Mouse (Mus musculus) ES-E14 (cell line): ENCODE results near the gene H3f3a. TPM values are rescaled to one million over a fixed set of nuclear protein-coding genes. Genes with fewer than 3 reads are reported as not detected.

Experiments used
- DNase-seq: peaks from one replicate; pipeline ENCODE4 v3.0.0-alpha.2; 2013; ENCODE audit warnings: low read depth, low spot score
- H3K27ac ChIP-seq: 2 replicates; pipeline ENCODE4 v1.5.1; 2012; ENCODE audit warnings: low read depth, mild to moderate bottlenecking, low read length, moderate library complexity, mixed read lengths; ENCODE audit not compliant: poor library complexity, insufficient read depth, severe bottlenecking
- H3K36me3 ChIP-seq: 2 replicates; pipeline ENCODE4 v1.6.1; 2012; ENCODE audit warnings: mild to moderate bottlenecking, low read length, moderate library complexity, mixed read lengths; ENCODE audit not compliant: control insufficient read depth, poor library complexity, insufficient read depth, severe bottlenecking
- H3K4me1 ChIP-seq, 2 experiments: fragments of 150-350 bp in 1 of 2; sonication (generic) in 1 of 2; 2 replicates each; pipeline ENCODE4 v1.6.1; 2012; ENCODE audit warnings: low read length in 2 of 2, mild to moderate bottlenecking in 1 of 2, mixed read lengths in 1 of 2; ENCODE audit not compliant: control insufficient read depth in 2 of 2, insufficient read depth in 2 of 2, poor library complexity in 1 of 2
- H3K4me3 ChIP-seq, 2 experiments: fragments of 150-350 bp in 1 of 2; sonication (generic) in 1 of 2; 2 replicates each; pipeline ENCODE4 v1.5.1; 2012; ENCODE audit warnings: low read length in 2 of 2, low read depth in 1 of 2, mild to moderate bottlenecking in 1 of 2, mixed read lengths in 1 of 2; ENCODE audit not compliant: insufficient read depth in 1 of 2, poor library complexity in 1 of 2, severe bottlenecking in 1 of 2
- H3K9ac ChIP-seq: 2 replicates; pipeline ENCODE4 v1.6.1; 2012; ENCODE audit warnings: low read depth, mild to moderate bottlenecking, low read length, mixed read lengths; ENCODE audit not compliant: poor library complexity, insufficient read depth, severe bottlenecking
- H3K9me3 ChIP-seq: fragments of 150-350 bp; sonication (generic); 2 replicates; pipeline ENCODE4 v1.6.1; 2012; ENCODE audit warnings: low read depth, mild to moderate bottlenecking, low read length; ENCODE audit not compliant: control insufficient read depth, insufficient read depth
- CHD2 ChIP-seq: IDR thresholded peaks from 2 replicates; pipeline ENCODE4 v1.6.1; 2014; ENCODE audit warnings: mild to moderate bottlenecking, low read depth, low read length, inconsistent platforms
- HCFC1 ChIP-seq: IDR thresholded peaks from 2 replicates; pipeline ENCODE4 v1.6.1; 2012; ENCODE audit warnings: low read length, inconsistent platforms, borderline replicate concordance; ENCODE audit not compliant: insufficient read depth
- MAFK ChIP-seq: IDR thresholded peaks from 2 replicates; pipeline ENCODE4 v1.6.1; 2014; ENCODE audit warnings: mild to moderate bottlenecking, low read depth, low read length, inconsistent platforms; ENCODE audit not compliant: insufficient read depth
- ZC3H11A ChIP-seq: IDR thresholded peaks from 2 replicates; pipeline ENCODE4 v1.6.1; 2012; ENCODE audit warnings: low read depth, mild to moderate bottlenecking, inconsistent platforms, low read length, borderline replicate concordance
- ZNF384 ChIP-seq: IDR thresholded peaks from 2 replicates; pipeline ENCODE4 v1.6.1; 2012; ENCODE audit warnings: low read depth, low read length, inconsistent platforms
- in situ Hi-C, 2 experiments: fragments of 600-800 bp; cut with MboI; formaldehyde crosslinking; loops; one replicate each; pipeline ENCODE4 v1.15.1; 2025; ENCODE audit warnings: low sequenced_read_pairs in 2 of 2, inconsistent platforms in 1 of 2; ENCODE audit not compliant: unreplicated experiment in 2 of 2
- total RNA-seq: library from RNA; depleted of rRNA; stranded (reverse); fragments of 300-350 nt; gene quantifications from 2 replicates; pipeline ENCODE4 v1.2.3, GENCODE M21; 2012

H3f3a gene
- total RNA-seq, 1 experiment, result 657 TPM

- Histone ChIP-seq H3K9ac (no peak overlapping the region), H3K9me3 (no peaks in the 10 kb centered on the region), H3K4me3 (no peak overlapping the region), H3K4me1 (no peaks in the 10 kb centered on the region), H3K36me3 (no peaks in the 10 kb centered on the region), H3K27ac (no peak overlapping the region)
- DNase-seq, result no peak
- TF ChIP-seq ZNF384, result no peak
- no peak for TF ChIP-seq MAFK
- no peak for TF ChIP-seq ZC3H11A
- TF ChIP-seq HCFC1, result no peak
- no peak for TF ChIP-seq CHD2
- in situ Hi-C loops, result no loop called here
Measured at GRCm38 (mm10) chr1:180835273-180836015, 21.7 kb upstream of the H3f3a start.

- TF ChIP-seq CHD2 (no peak), ZNF384 (no peak), MAFK (no peak), ZC3H11A (no peak), HCFC1 (no peak)
- peak overlapping the region in 1 of 2 experiments; percentile 21; a peak in 2 of 4 replicates for H3K4me3 ChIP-seq
- no peaks in the 10 kb centered on the region for H3K9me3 ChIP-seq
- no peak for DNase-seq
- H3K9ac ChIP-seq, result no peak overlapping the region
- in situ Hi-C loops, result no loop called here
- no peak overlapping the region for H3K27ac ChIP-seq
- H3K36me3 ChIP-seq, result no peaks in the 10 kb centered on the region
- peaks cover 0 to 7% of the 10 kb centered on the region in 2 experiments; a peak in 1 of 4 replicates for H3K4me1 ChIP-seq
Measured at GRCm38 (mm10) chr1:180830588-180831346, 17.0 kb upstream of the H3f3a start.

- peaks cover 0 to 7% of the 10 kb centered on the region in 2 experiments; a peak in 1 of 4 replicates for H3K4me1 ChIP-seq
- peak overlapping the region; percentile 6 to 21; a peak in 2 of 4 replicates for H3K4me3 ChIP-seq
- DNase-seq, result no peak
- H3K9ac ChIP-seq, result no peak overlapping the region
- H3K36me3 ChIP-seq, result no peaks in the 10 kb centered on the region
- in situ Hi-C loops, result no loop called here
- no peak for TF ChIP-seq ZC3H11A
- no peak overlapping the region for H3K27ac ChIP-seq
- no peaks in the 10 kb centered on the region for H3K9me3 ChIP-seq
Measured at GRCm38 (mm10) chr1:180830175-180830574, 16.4 kb upstream of the H3f3a start.

- no peak overlapping the region for H3K9ac ChIP-seq
- no peak overlapping the region for H3K27ac ChIP-seq
- no peaks in the 10 kb centered on the region for H3K9me3 ChIP-seq
- no peak for DNase-seq
- peaks cover 0 to 7% of the 10 kb centered on the region in 2 experiments; a peak in 1 of 4 replicates for H3K4me1 ChIP-seq
- no peak for TF ChIP-seq HCFC1
- no peak for TF ChIP-seq ZC3H11A
- no peak for TF ChIP-seq CHD2
- TF ChIP-seq ZNF384, result no peak
- no peak for TF ChIP-seq MAFK
- in situ Hi-C loops, result no loop called here
- H3K36me3 ChIP-seq, result no peaks in the 10 kb centered on the region
- peak overlapping the region in 1 of 2 experiments; percentile 21; a peak in 1 of 4 replicates for H3K4me3 ChIP-seq
Measured at GRCm38 (mm10) chr1:180829775-180830174, 16.0 kb upstream of the H3f3a start.
